Mouse (Mus musculus): ENCODE data around the gene Lrmda. TPM values are rescaled to one million over a fixed set of nuclear protein-coding genes. Genes with fewer than 3 reads are reported as not detected.

Gene Lrmda
- polyA plus RNA-seq, 1 experiment = 0.65 TPM

- Histone ChIP-seq H3K27ac (ENCODE audit: insufficient read depth, low read length) (no peak overlapping the region), H3K4me3 (ENCODE audit: insufficient read depth, low read length) (no peak overlapping the region), H3K4me1 (ENCODE audit: control insufficient read depth, insufficient read depth, low read length) (no peaks in the 10 kb centered on the region)
- TF ChIP-seq CTCF (IDR thresholded peaks at IDR 0.05; ENCODE audit: extremely low read depth, insufficient read depth, low read length) = no peak
- no peak for TF ChIP-seq POLR2A (IDR thresholded peaks at IDR 0.05; ENCODE audit: extremely low read depth, insufficient read depth, low read length)
These were observed 692.9 kb downstream of the Lrmda start for GRCm38 (mm10) chr14:22712388-22712787.

GRCm38 (mm10) chr14:22715581-22716378 is 696.3 kb downstream of the Lrmda start:
- Histone ChIP-seq H3K27ac (ENCODE audit: insufficient read depth, low read length) (no peak overlapping the region), H3K4me1 (ENCODE audit: control insufficient read depth, insufficient read depth, low read length) (no peaks in the 10 kb centered on the region), H3K4me3 (ENCODE audit: insufficient read depth, low read length) (no peak overlapping the region)
- TF ChIP-seq POLR2A (IDR thresholded peaks at IDR 0.05; ENCODE audit: extremely low read depth, insufficient read depth, low read length) = no peak
- no peak for TF ChIP-seq CTCF (IDR thresholded peaks at IDR 0.05; ENCODE audit: extremely low read depth, insufficient read depth, low read length)

- no peak overlapping the region for H3K27ac ChIP-seq (ENCODE audit: insufficient read depth, low read length)
- no peak overlapping the region for H3K4me3 ChIP-seq (ENCODE audit: insufficient read depth, low read length)
- TF ChIP-seq POLR2A (IDR thresholded peaks at IDR 0.05; ENCODE audit: extremely low read depth, insufficient read depth, low read length) (no peak), CTCF (IDR thresholded peaks at IDR 0.05; ENCODE audit: extremely low read depth, insufficient read depth, low read length) (no peak)
- no peaks in the 10 kb centered on the region for H3K4me1 ChIP-seq (ENCODE audit: control insufficient read depth, insufficient read depth, low read length)
These were observed 700.5 kb downstream of the Lrmda start for GRCm38 (mm10) chr14:22719968-22720367.

- TF ChIP-seq CTCF (IDR thresholded peaks at IDR 0.05; ENCODE audit: extremely low read depth, insufficient read depth, low read length) (no peak), POLR2A (IDR thresholded peaks at IDR 0.05; ENCODE audit: extremely low read depth, insufficient read depth, low read length) (no peak)
These were observed 702.3 kb downstream of the Lrmda start for GRCm38 (mm10) chr14:22721845-22722244.

GRCm38 (mm10) chr14:22727548-22727947 is 708.0 kb downstream of the Lrmda start:
- Histone ChIP-seq H3K27ac (ENCODE audit: insufficient read depth, low read length) (no peak overlapping the region), H3K4me1 (ENCODE audit: control insufficient read depth, insufficient read depth, low read length) (no peaks in the 10 kb centered on the region), H3K4me3 (ENCODE audit: insufficient read depth, low read length) (no peak overlapping the region)
- TF ChIP-seq CTCF (IDR thresholded peaks at IDR 0.05; ENCODE audit: extremely low read depth, insufficient read depth, low read length) (no peak), POLR2A (IDR thresholded peaks at IDR 0.05; ENCODE audit: extremely low read depth, insufficient read depth, low read length) (no peak)

More at GRCm38 (mm10) chr14:22721845-22722244, 702.3 kb downstream of the Lrmda start:
- H3K27ac ChIP-seq (ENCODE audit: insufficient read depth, low read length) = no peak overlapping the region
- no peaks in the 10 kb centered on the region for H3K4me1 ChIP-seq (ENCODE audit: control insufficient read depth, insufficient read depth, low read length)
- no peak overlapping the region for H3K4me3 ChIP-seq (ENCODE audit: insufficient read depth, low read length)

- H3K4me1 ChIP-seq (ENCODE audit: control insufficient read depth, insufficient read depth, low read length) = no peaks in the 10 kb centered on the region
- H3K4me3 ChIP-seq (ENCODE audit: insufficient read depth, low read length) = no peak overlapping the region
- TF ChIP-seq CTCF (IDR thresholded peaks at IDR 0.05; ENCODE audit: extremely low read depth, insufficient read depth, low read length) = no peak
- no peak for TF ChIP-seq POLR2A (IDR thresholded peaks at IDR 0.05; ENCODE audit: extremely low read depth, insufficient read depth, low read length)
- H3K27ac ChIP-seq (ENCODE audit: insufficient read depth, low read length) = no peak overlapping the region
These were observed 709.2 kb downstream of the Lrmda start for GRCm38 (mm10) chr14:22728611-22729223.

- TF ChIP-seq CTCF (IDR thresholded peaks at IDR 0.05; ENCODE audit: extremely low read depth, insufficient read depth, low read length) = no peak
- no peak for TF ChIP-seq POLR2A (IDR thresholded peaks at IDR 0.05; ENCODE audit: extremely low read depth, insufficient read depth, low read length)
- no peaks in the 10 kb centered on the region for H3K4me1 ChIP-seq (ENCODE audit: control insufficient read depth, insufficient read depth, low read length)
- no peak overlapping the region for H3K27ac ChIP-seq (ENCODE audit: insufficient read depth, low read length)
These were observed 719.1 kb downstream of the Lrmda start for GRCm38 (mm10) chr14:22738603-22739002.

GRCm38 (mm10) chr14:22742527-22742926 is 723.0 kb downstream of the Lrmda start:
- no peak for TF ChIP-seq POLR2A (IDR thresholded peaks at IDR 0.05; ENCODE audit: extremely low read depth, insufficient read depth, low read length)
- no peak for TF ChIP-seq CTCF (IDR thresholded peaks at IDR 0.05; ENCODE audit: extremely low read depth, insufficient read depth, low read length)
- no peak overlapping the region for H3K27ac ChIP-seq (ENCODE audit: insufficient read depth, low read length)
- H3K4me1 ChIP-seq (ENCODE audit: control insufficient read depth, insufficient read depth, low read length) = no peaks in the 10 kb centered on the region
- no peak overlapping the region for H3K4me3 ChIP-seq (ENCODE audit: insufficient read depth, low read length)

More at GRCm38 (mm10) chr14:22738603-22739002, 719.1 kb downstream of the Lrmda start:
- H3K4me3 ChIP-seq (ENCODE audit: insufficient read depth, low read length) = no peak overlapping the region

GRCm38 (mm10) chr14:22743264-22743663 is 723.8 kb downstream of the Lrmda start:
- Histone ChIP-seq H3K4me3 (ENCODE audit: insufficient read depth, low read length) (no peak overlapping the region), H3K4me1 (ENCODE audit: control insufficient read depth, insufficient read depth, low read length) (no peaks in the 10 kb centered on the region)
- TF ChIP-seq CTCF (IDR thresholded peaks at IDR 0.05; ENCODE audit: extremely low read depth, insufficient read depth, low read length) = no peak
- TF ChIP-seq POLR2A (IDR thresholded peaks at IDR 0.05; ENCODE audit: extremely low read depth, insufficient read depth, low read length) = no peak

GRCm38 (mm10) chr14:22744701-22745100 is 725.2 kb downstream of the Lrmda start:
- TF ChIP-seq CTCF (IDR thresholded peaks at IDR 0.05; ENCODE audit: extremely low read depth, insufficient read depth, low read length) (no peak), POLR2A (IDR thresholded peaks at IDR 0.05; ENCODE audit: extremely low read depth, insufficient read depth, low read length) (no peak)
- Histone ChIP-seq H3K27ac (ENCODE audit: insufficient read depth, low read length) (no peak overlapping the region), H3K4me3 (ENCODE audit: insufficient read depth, low read length) (no peak overlapping the region), H3K4me1 (ENCODE audit: control insufficient read depth, insufficient read depth, low read length) (no peaks in the 10 kb centered on the region)

More at GRCm38 (mm10) chr14:22743264-22743663, 723.8 kb downstream of the Lrmda start:
- H3K27ac ChIP-seq (ENCODE audit: insufficient read depth, low read length) = no peak overlapping the region
